Mouse (Mus musculus): ENCODE results near the gene Rap1gap. TPM values are rescaled to one million over a fixed set of nuclear protein-coding genes. Genes with fewer than 3 reads are reported as not detected.

Rap1gap gene
- total RNA-seq, 2 experiments from 2014 or later: 5.3 to 5.6 TPM

DNA sequence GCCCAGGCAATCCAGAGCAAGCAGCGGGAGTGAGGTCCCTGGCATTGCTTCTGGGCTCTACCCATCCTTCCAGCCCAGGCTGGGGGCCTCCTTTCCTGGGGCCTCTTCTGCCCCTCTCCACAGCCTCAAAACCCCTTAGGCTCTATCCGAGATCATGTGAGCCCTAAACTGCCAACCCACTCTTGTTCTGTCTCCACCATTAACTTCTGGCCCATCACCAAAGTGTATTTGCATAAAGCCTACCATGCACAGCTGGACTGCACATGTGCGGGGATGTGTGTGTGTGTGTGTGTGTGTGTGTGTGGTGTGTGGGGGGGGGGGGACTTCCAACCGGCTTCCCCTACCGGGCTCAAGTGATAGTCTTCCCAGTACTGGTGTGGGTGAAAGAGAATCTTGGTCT lies 109.5 kb downstream of the Rap1gap start:
- no peak for DNase-seq

DNA sequence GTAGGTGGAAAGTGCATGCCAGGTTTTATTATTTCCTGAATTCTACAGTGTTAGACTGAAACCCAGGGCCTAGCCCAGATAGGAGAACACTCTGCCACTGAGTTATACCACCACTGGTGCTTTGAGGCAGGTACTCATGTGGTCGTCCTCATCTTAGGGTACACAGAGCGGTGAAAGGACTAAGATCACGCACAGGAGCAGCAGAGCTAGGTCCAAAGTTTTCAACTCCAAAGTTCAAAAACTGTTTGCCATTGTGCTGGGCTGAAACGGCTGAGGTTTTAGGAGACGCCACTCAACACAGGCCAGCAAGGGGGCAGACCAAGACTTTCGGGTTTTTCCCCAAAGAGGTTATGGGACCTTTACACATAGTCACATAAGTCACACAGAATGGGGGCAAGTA lies 110.0 kb downstream of the Rap1gap start:
- no peak for DNase-seq

DNA sequence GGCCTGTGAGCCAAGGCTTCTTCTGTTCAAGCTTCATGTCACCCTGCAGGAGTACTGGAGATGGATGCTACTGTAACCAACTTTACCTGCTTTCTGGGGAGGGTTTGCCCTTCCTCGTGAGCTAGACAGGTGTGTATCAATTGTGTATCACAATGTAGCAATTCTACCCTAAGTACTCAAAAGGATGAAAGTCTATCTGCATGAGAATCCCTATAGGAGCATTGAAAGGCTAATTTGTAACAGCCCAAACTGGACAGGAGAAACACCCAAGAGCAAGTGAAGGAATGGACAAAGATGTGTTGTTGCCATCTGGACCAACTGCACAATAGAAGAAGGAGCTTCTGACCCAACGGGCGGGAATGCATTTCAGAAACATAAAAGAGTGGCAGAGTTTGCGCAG lies 113.3 kb downstream of the Rap1gap start:
- no peak for DNase-seq

DNA sequence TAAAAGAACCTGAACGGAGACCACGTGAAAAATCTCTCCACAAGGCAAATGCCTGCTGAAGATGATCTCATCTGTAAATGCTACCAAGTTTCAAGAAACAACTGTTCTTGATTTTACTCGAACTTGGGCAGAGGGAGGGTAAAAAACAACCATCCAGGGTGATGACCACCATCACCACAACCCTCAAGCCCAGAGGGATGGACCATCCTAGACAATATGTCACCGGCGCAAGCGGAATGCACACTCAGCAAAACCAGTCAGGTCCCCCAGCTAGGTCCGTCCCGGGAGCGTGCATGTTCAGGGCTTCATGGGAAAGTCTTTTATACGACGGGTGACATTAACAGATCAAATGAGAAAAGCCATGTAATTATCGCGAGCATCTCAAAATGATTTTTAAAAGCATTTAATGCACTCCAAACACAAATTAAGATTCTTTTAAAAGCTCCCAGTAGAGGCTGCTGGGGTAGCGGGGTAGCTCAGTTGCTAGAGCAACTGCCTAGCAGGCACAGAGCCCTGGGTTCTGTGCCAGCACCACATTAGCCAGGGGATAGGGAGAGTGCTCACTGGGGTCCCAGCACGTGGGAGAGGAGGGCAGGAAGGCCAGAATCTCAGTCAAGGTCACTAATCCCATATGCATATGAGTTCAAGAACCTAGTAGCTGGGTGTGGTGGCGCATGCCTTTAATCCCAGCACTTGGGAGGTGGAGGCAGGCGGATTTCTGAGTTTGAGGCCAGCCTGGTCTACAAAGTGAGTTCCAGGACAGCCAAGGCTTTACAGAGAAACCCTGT lies 114.1 kb downstream of the Rap1gap start:
- DNase-seq: no peak

Other genes starting within 250 kb of the Rap1gap start
- not detected for gene Cela3b, start 234.2 kb upstream of the Rap1gap start, total RNA-seq (2021)
- gene 1700013G24Rik, start 211.4 kb upstream of the Rap1gap start, total RNA-seq (2021): not detected
- gene Hspg2, start 196.0 kb upstream of the Rap1gap start, total RNA-seq (2021): 100 to 1,000 TPM; 256 to 295 TPM
- gene Ldlrad2, start 90.2 kb upstream of the Rap1gap start, total RNA-seq (2021): not detected
- gene Usp48, start 71.0 kb upstream of the Rap1gap start, total RNA-seq (2021): 10 to 100 TPM; 26.4 to 44.1 TPM
- 10 to 100 TPM in 1 of 2 experiments, 1 to 10 TPM in 1; 2.7 to 20.8 TPM for gene Alpl, start 131.7 kb downstream of the Rap1gap start, total RNA-seq (2021)
- 10 to 100 TPM; 51.8 to 53.6 TPM for gene Ece1, start 197.5 kb downstream of the Rap1gap start, total RNA-seq (2021)